Mouse (Mus musculus) C2C12 (cell line): ENCODE results near the gene Pla2r1. TPM values are rescaled to one million over a fixed set of nuclear protein-coding genes. Genes with fewer than 3 reads are reported as not detected.
A peak's percentile ranks its signal among the peaks of the same experiment; 100 is the strongest.

Source experiments
- H3K27me3 ChIP-seq: one replicate; pipeline ENCODE4 v1.6.1; 2011; ENCODE audit not compliant: control insufficient read depth, insufficient read depth, insufficient read length
- H3K36me3 ChIP-seq: one replicate; pipeline ENCODE4 v1.6.1; 2011; ENCODE audit not compliant: control insufficient read depth, insufficient read depth
- H3K4me3 ChIP-seq: one replicate; pipeline ENCODE4 v1.5.1; 2011; ENCODE audit warnings: mild to moderate bottlenecking, control low read depth; ENCODE audit not compliant: poor library complexity, insufficient read depth, severe bottlenecking
- H3K79me2 ChIP-seq: one replicate; pipeline ENCODE4 v1.6.1; 2011; ENCODE audit not compliant: control insufficient read depth, insufficient read depth
- H3K79me3 ChIP-seq: one replicate; pipeline ENCODE4 v1.6.1; 2011; ENCODE audit warnings: low read depth, control low read depth
- H3ac ChIP-seq: one replicate; pipeline ENCODE3; 2011; ENCODE audit warnings: low read depth; ENCODE audit not compliant: control insufficient read depth, insufficient read length
- CEBPB ChIP-seq: IDR thresholded peaks from one replicate; pipeline ENCODE4 v1.6.1; 2011; ENCODE audit warnings: low read depth, mild to moderate bottlenecking, control low read depth, moderate library complexity
- CTCF ChIP-seq: IDR thresholded peaks from one replicate; pipeline ENCODE4 v1.5.1; 2011; ENCODE audit not compliant: control insufficient read depth, insufficient read depth, insufficient read length
- FOSL1 ChIP-seq: IDR thresholded peaks from one replicate; pipeline ENCODE4 v1.8.0; 2011; ENCODE audit warnings: mild to moderate bottlenecking, low read length; ENCODE audit not compliant: poor library complexity, insufficient read depth, severe bottlenecking
- MAX ChIP-seq: IDR thresholded peaks from one replicate; pipeline ENCODE4 v1.6.1; 2011; ENCODE audit warnings: mild to moderate bottlenecking, control low read depth
- MYOD1 ChIP-seq: IDR thresholded peaks from one replicate; pipeline ENCODE4 v1.6.1; 2011; ENCODE audit warnings: low read depth; ENCODE audit not compliant: control insufficient read depth, insufficient read length
- MYOG ChIP-seq: IDR thresholded peaks from one replicate; pipeline ENCODE4 v1.6.1; 2011; ENCODE audit not compliant: control insufficient read depth, insufficient read length; ENCODE audit errors: extremely low read depth
- USF1 ChIP-seq: IDR thresholded peaks from one replicate; pipeline ENCODE4 v1.6.1; 2011; ENCODE audit warnings: low read depth, mild to moderate bottlenecking, control low read depth, moderate library complexity
- polyA plus RNA-seq: library from polyadenylated mRNA; unstranded; fragments of >200 nt; fragmentation: generic; extraction: Trizol; gene quantifications from one replicate; pipeline ENCODE4 v1.2.1, GENCODE M21; 2012; ENCODE audit warnings: missing spikeins

Gene Pla2r1
- polyA plus RNA-seq, 1 experiment: 0.48 TPM

DNA sequence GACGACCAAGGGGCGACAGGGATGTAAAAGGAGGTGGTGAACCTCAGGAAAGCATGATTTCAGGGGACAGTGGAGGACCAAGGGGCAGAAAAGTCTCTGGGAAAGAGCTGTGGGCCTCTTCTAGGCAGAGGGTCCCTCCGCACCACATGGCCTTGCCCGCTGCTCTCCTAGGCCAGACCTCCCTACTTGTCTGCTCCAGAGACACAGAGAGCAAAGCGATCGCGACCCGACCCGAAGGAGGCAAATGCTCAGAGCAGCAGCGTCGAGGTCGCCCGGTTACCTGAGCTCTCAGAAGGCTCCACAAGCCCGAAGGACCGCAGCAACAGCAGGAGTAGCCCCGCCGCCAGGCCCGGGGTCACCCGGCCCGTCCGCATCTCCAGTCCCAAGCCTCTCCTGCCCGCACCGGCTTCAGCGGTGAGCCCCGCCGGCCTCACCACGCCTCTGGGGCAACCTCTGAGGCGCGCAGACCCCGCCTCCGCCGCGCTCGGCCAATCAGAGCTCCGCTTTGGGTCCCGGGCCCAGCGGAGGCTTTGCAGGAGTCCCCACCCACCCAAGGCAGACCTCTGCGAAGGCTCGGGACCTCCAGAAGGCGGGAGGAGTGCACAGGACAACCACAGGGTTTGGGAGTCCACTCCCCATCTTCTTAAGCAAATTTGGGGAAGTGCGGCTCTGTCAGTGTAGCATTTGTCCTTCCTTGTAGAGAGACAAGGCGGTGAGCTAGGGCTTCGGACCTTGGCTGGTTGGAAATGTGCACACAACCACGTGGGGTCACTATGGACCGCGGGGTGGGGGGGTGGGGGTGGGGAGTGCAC is 170.0 kb downstream of the Pla2r1 start, which contains the start of gene Ly75:
Gene Ly75, minus strand, starts transcription at position 446 of the 812 bp plus-strand sequence.
- TF ChIP-seq MAX: no peak
- no peak for TF ChIP-seq MYOG
- TF ChIP-seq CTCF: no peak
- TF ChIP-seq CEBPB: no peak
- no peak for TF ChIP-seq USF1
- no peak for TF ChIP-seq MYOD1
- no peak for TF ChIP-seq FOSL1
- H3K79me2 ChIP-seq: peaks cover 25% of the 10 kb centered on the region
- H3K4me3 ChIP-seq: peak within 1 kb of the TSS; percentile 54
- peaks cover 5% of the 10 kb centered on the region for H3K79me3 ChIP-seq
- no peaks in the 10 kb centered on the region for H3K27me3 ChIP-seq
- peak within 1 kb of the TSS; percentile 94 for H3ac ChIP-seq
- no peaks in the 10 kb centered on the region for H3K36me3 ChIP-seq

DNA sequence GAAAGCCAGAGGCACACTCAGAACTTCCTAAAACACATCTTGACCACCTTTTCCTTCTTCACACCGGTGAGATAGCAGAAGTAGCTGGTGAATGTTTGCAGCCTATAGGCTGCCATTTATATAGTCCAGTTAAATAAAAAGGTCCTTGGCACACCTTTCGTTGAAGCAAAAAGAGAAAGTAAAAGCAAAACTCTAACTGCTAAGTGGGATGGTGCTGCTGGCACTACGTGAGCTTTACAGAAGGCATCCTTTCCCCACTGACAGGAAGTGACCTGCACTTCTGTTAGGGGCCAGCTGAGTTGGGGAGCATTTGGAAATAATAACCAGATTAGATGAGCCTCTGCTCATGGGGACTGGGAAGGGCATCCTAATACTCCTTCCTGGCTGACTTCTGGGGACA is 170.8 kb downstream of the Pla2r1 start:
- TF ChIP-seq MYOG (no peak), MAX (no peak), FOSL1 (no peak), CEBPB (no peak), USF1 (no peak), MYOD1 (no peak), CTCF (no peak)
- Histone ChIP-seq H3K79me2 (peaks cover 25% of the 10 kb centered on the region), H3K4me3 (peak overlapping the region; percentile 54), H3K79me3 (peaks cover 5% of the 10 kb centered on the region), H3ac (peak overlapping the region; percentile 94), H3K27me3 (no peaks in the 10 kb centered on the region), H3K36me3 (no peaks in the 10 kb centered on the region)

DNA sequence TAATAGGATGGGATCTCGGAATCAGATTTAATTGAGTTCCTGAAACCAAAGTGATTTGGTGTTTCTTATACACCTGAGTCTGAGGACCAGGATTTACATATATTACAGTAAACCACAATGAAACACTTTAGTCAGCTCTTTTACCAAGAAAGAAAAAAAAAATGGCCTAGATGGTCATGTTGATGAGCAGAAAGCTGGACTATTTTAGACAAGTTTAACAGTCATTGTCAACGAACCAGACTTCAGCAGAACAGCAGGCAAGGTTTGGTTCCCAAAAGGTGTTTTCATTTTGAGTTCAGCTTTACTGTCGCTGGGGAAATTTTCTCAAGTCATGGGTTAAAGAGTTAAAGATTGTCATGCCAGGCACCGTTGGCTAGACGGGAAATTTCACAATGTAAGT is 175.8 kb downstream of the Pla2r1 start:
- TF ChIP-seq FOSL1: no peak
- no peak for TF ChIP-seq MYOD1
- TF ChIP-seq MYOG: no peak
- TF ChIP-seq CEBPB: no peak
- no peak for TF ChIP-seq MAX
- H3K4me3 ChIP-seq: no peak overlapping the region
- peaks cover 18% of the 10 kb centered on the region for H3K79me2 ChIP-seq
- H3K27me3 ChIP-seq: no peaks in the 10 kb centered on the region
- H3ac ChIP-seq: no peak overlapping the region
- H3K36me3 ChIP-seq: peaks cover 10% of the 10 kb centered on the region
- H3K79me3 ChIP-seq: peaks cover 5% of the 10 kb centered on the region

DNA sequence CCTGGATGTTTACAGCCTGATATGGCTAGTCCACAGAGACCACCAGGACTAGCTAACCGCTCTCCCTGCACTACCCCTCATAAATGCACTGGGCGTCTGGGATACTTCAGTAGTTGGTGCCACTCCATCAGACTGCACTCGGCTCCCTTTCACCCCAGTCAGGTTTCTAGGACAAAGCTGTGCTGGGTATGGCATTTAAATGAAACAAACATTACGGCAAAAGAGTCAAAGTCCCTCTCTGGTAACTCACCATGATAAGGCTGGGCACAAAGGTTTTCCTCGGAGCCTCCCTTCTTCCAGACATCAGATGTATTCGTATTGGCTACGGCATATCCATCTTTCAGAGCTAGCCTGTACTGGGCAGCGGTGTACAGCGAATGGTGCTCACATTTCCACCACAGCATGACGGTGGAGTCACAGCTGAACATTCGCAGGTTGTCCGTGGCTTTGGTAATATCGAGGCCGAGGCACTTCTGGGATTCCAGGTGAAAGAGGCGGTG is 177.4 kb downstream of the Pla2r1 start:
- TF ChIP-seq MAX (no peak), MYOG (no peak), FOSL1 (no peak), CEBPB (no peak), CTCF (no peak), MYOD1 (no peak), USF1 (no peak)
- Histone ChIP-seq H3K36me3 (peaks cover 13% of the 10 kb centered on the region), H3K79me2 (peaks cover 5% of the 10 kb centered on the region), H3K4me3 (no peak overlapping the region), H3ac (no peak overlapping the region), H3K79me3 (peaks cover 4% of the 10 kb centered on the region), H3K27me3 (no peaks in the 10 kb centered on the region)

DNA sequence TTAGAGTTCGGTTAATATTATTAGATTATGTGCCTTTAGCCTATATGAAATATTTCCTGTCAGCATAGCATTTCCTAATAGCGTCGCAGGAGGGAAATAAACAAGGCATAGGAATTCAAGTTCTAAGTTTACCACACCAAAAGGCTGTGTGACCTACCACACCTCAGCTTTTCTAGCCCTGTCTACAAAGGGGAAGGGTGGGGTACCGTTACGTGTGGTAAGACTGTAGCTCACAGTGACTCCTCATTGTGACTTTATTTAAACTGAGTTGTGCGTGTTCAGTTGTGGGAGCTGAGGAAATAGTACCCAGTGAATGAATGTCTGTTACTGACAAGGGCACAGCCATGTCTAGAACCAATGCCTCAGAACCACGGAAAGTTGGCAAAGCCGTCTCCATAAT is 178.0 kb downstream of the Pla2r1 start:
- H3K36me3 ChIP-seq: peaks cover 13% of the 10 kb centered on the region
- H3K79me3 ChIP-seq: peaks cover 3% of the 10 kb centered on the region
- no peaks in the 10 kb centered on the region for H3K27me3 ChIP-seq
- H3K4me3 ChIP-seq: no peak overlapping the region
- H3ac ChIP-seq: no peak overlapping the region
- peaks cover 3% of the 10 kb centered on the region for H3K79me2 ChIP-seq
- no peak for TF ChIP-seq FOSL1
- no peak for TF ChIP-seq CTCF
- TF ChIP-seq MAX: no peak
- no peak for TF ChIP-seq MYOG
- TF ChIP-seq CEBPB: no peak
- no peak for TF ChIP-seq USF1
- no peak for TF ChIP-seq MYOD1
